Mouse (Mus musculus): Measurements from ENCODE around the gene Gnat2. TPM values are rescaled to one million over a fixed set of nuclear protein-coding genes. Genes with fewer than 3 reads are reported as not detected.

Gnat2 gene
- polyA plus RNA-seq, 1 experiment from 2014 or later: 0.24 TPM

- no peaks in the 10 kb centered on the region for H3K27me3 ChIP-seq (ENCODE audit: control insufficient read depth, insufficient read depth, low read length)
- H3K27ac ChIP-seq (ENCODE audit: low read depth, low read length): no peak overlapping the region
- no peak overlapping the region for H3K4me2 ChIP-seq (ENCODE audit: low read depth, low read length)
- H3K36me3 ChIP-seq (ENCODE audit: control insufficient read depth, insufficient read depth, low read length): peaks cover 6% of the 10 kb centered on the region; the same call in 1 of the 2 replicates
- no peak for ATAC-seq (ENCODE audit: low read depth)
- H3K4me1 ChIP-seq (ENCODE audit: control insufficient read depth, insufficient read depth, low read length): peaks cover 32% of the 10 kb centered on the region
- WGBS: 61% methylated on average over 2 of the region's 2 CpGs
- no peaks in the 10 kb centered on the region for H3K9me3 ChIP-seq (ENCODE audit: control insufficient read depth, low read length)
- H3K4me3 ChIP-seq (ENCODE audit: low read depth, low read length): no peak overlapping the region
- H3K9ac ChIP-seq (replicated peaks; ENCODE audit: low read depth, low read length): no peak overlapping the region
These were observed 9.4 kb upstream of the Gnat2 start for GRCm38 (mm10) chr3:108083161-108083560.

GRCm38 (mm10) chr3:108083904-108084407 is 8.6 kb upstream of the Gnat2 start:
- Histone ChIP-seq H3K9me3 (ENCODE audit: control insufficient read depth, low read length) (no peaks in the 10 kb centered on the region), H3K27me3 (ENCODE audit: control insufficient read depth, insufficient read depth, low read length) (no peaks in the 10 kb centered on the region), H3K4me1 (ENCODE audit: control insufficient read depth, insufficient read depth, low read length) (peaks cover 32% of the 10 kb centered on the region), H3K36me3 (ENCODE audit: control insufficient read depth, insufficient read depth, low read length) (peaks cover 3% of the 10 kb centered on the region; the same call in 1 of the 2 replicates), H3K4me3 (ENCODE audit: low read depth, low read length) (0 out of 2 replicates have a peak overlapping the region, but pooled peaks have one; percentile 55), H3K9ac (replicated peaks; ENCODE audit: low read depth, low read length) (no peak overlapping the region), H3K27ac (ENCODE audit: low read depth, low read length) (no peak overlapping the region), H3K4me2 (ENCODE audit: low read depth, low read length) (peak overlapping the region; percentile 99)
- no peak for ATAC-seq (ENCODE audit: low read depth)
- 69% methylated on average over 4 of the region's 4 CpGs for WGBS

GRCm38 (mm10) chr3:108084767-108085270 is 7.8 kb upstream of the Gnat2 start:
- Histone ChIP-seq H3K27me3 (ENCODE audit: control insufficient read depth, insufficient read depth, low read length) (no peaks in the 10 kb centered on the region), H3K36me3 (ENCODE audit: control insufficient read depth, insufficient read depth, low read length) (no peaks in the 10 kb centered on the region; the same call in 1 of the 2 replicates), H3K4me3 (ENCODE audit: low read depth, low read length) (peak overlapping the region; percentile 55), H3K9ac (replicated peaks; ENCODE audit: low read depth, low read length) (peak overlapping the region; percentile 59), H3K4me2 (ENCODE audit: low read depth, low read length) (peak overlapping the region; percentile 99), H3K4me1 (ENCODE audit: control insufficient read depth, insufficient read depth, low read length) (peaks cover 32% of the 10 kb centered on the region), H3K9me3 (ENCODE audit: control insufficient read depth, low read length) (no peaks in the 10 kb centered on the region), H3K27ac (ENCODE audit: low read depth, low read length) (peak overlapping the region; percentile 79)
- 13% methylated on average over 13 of the region's 13 CpGs for WGBS
- peak; percentile 50 for ATAC-seq (ENCODE audit: low read depth)

DNA sequence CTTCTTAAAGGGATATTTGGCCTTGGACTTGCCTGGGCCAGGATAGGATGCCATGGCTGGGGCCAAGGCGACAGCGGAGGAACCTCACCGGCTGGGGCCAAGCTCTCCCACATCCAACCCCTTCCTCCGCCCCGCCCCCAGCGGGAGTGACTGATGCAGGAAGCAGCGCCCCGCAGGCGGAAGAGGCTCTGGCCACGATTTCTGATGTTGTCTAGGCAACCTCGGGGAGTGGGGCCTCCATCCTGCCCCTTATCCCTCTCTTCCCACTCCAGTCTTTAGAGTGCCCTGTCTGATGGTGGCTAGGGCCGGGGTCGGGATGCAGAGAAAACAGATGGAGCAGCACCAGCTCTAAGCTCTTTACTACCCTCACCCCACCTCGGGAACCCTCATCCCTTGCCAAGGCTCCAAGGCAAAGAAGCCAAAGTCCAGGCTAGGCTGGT is 7.3 kb upstream of the Gnat2 start:
- no peaks in the 10 kb centered on the region for H3K9me3 ChIP-seq (ENCODE audit: control insufficient read depth, low read length)
- no peaks in the 10 kb centered on the region for H3K27me3 ChIP-seq (ENCODE audit: control insufficient read depth, insufficient read depth, low read length)
- H3K4me2 ChIP-seq (ENCODE audit: low read depth, low read length): peak overlapping the region; percentile 99
- peak; percentile 92 for ATAC-seq (ENCODE audit: low read depth)
- peak overlapping the region; percentile 59 for H3K9ac ChIP-seq (replicated peaks; ENCODE audit: low read depth, low read length)
- no peaks in the 10 kb centered on the region for H3K36me3 ChIP-seq (ENCODE audit: control insufficient read depth, insufficient read depth, low read length)
- H3K4me3 ChIP-seq (ENCODE audit: low read depth, low read length): peak overlapping the region; percentile 55
- peak overlapping the region; percentile 79 for H3K27ac ChIP-seq (ENCODE audit: low read depth, low read length)
- peaks cover 32% of the 10 kb centered on the region for H3K4me1 ChIP-seq (ENCODE audit: control insufficient read depth, insufficient read depth, low read length)
- WGBS: 0% methylated on average over 13 of the region's 14 CpGs

DNA sequence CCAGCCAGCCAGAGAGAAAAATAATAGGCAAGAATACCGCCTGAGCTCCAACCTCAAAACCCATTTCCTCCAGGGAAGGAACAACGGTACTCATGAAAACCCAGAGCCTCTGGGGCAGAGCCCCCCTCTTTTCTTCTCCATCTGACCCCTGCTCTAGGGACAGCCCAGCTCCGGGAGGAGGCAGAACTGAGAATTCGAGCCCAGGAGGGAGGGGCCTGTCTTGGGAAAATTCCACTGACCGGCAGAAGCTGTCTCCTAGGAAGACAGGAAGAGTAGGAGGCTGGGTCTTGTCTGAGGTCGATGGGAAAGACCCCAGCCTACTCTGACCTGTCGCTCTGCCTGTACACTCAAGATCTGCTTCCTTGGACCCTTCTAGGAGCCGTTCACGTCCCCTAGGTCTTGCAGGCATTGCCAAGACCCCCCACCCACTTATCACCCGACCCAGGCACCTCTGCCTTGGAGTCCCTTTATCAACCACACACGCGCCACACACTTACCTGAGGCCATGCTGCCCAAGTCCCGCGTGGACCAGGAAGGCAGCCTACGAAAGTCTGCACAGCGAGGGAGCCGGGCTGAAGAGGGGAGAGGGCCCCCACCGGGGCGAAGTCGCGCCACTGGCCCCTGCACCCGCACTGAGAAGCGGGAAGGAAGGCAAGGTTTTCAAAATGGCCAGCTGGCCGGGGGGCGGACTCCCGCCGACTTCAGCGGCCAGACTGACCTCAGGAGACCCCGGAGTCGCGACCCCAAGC is 6.7 kb upstream of the Gnat2 start:
- ATAC-seq (ENCODE audit: low read depth): peak; percentile 62
- peaks cover 32% of the 10 kb centered on the region for H3K4me1 ChIP-seq (ENCODE audit: control insufficient read depth, insufficient read depth, low read length)
- no peaks in the 10 kb centered on the region for H3K27me3 ChIP-seq (ENCODE audit: control insufficient read depth, insufficient read depth, low read length)
- H3K36me3 ChIP-seq (ENCODE audit: control insufficient read depth, insufficient read depth, low read length): no peaks in the 10 kb centered on the region
- H3K9me3 ChIP-seq (ENCODE audit: control insufficient read depth, low read length): no peaks in the 10 kb centered on the region
- peak overlapping the region; percentile 55 for H3K4me3 ChIP-seq (ENCODE audit: low read depth, low read length)
- H3K4me2 ChIP-seq (ENCODE audit: low read depth, low read length): peak overlapping the region; percentile 99
- H3K9ac ChIP-seq (replicated peaks; ENCODE audit: low read depth, low read length): peak overlapping the region; percentile 59
- under 1% methylated on average over 31 of the region's 31 CpGs for WGBS
- H3K27ac ChIP-seq (ENCODE audit: low read depth, low read length): peak overlapping the region; percentile 79

- Histone ChIP-seq H3K4me3 (ENCODE audit: low read depth, low read length) (peak within 1 kb of the TSS; percentile 55), H3K36me3 (ENCODE audit: control insufficient read depth, insufficient read depth, low read length) (no peaks in the 10 kb centered on the region), H3K4me2 (ENCODE audit: low read depth, low read length) (peak within 1 kb of the TSS; percentile 99), H3K9me3 (ENCODE audit: control insufficient read depth, low read length) (no peaks in the 10 kb centered on the region), H3K27ac (ENCODE audit: low read depth, low read length) (peak within 1 kb of the TSS; percentile 79), H3K9ac (replicated peaks; ENCODE audit: low read depth, low read length) (peak within 1 kb of the TSS; percentile 59), H3K4me1 (ENCODE audit: control insufficient read depth, insufficient read depth, low read length) (peaks cover 32% of the 10 kb centered on the region), H3K27me3 (ENCODE audit: control insufficient read depth, insufficient read depth, low read length) (no peaks in the 10 kb centered on the region)
- WGBS: under 1% methylated on average over 29 of the region's 29 CpGs
- no peak for ATAC-seq (ENCODE audit: low read depth)
These were observed 6.1 kb upstream of the Gnat2 start, which contains the start of gene Ampd2 for GRCm38 (mm10) chr3:108086470-108086979. Ampd2 (minus strand) TSS chr3:108086651.

GRCm38 (mm10) chr3:108087329-108087728 is 5.3 kb upstream of the Gnat2 start:
- Histone ChIP-seq H3K9me3 (ENCODE audit: control insufficient read depth, low read length) (no peaks in the 10 kb centered on the region), H3K4me3 (ENCODE audit: low read depth, low read length) (no peak overlapping the region), H3K36me3 (ENCODE audit: control insufficient read depth, insufficient read depth, low read length) (no peaks in the 10 kb centered on the region), H3K9ac (replicated peaks; ENCODE audit: low read depth, low read length) (no peak overlapping the region), H3K4me1 (ENCODE audit: control insufficient read depth, insufficient read depth, low read length) (peaks cover 29% of the 10 kb centered on the region), H3K27me3 (ENCODE audit: control insufficient read depth, insufficient read depth, low read length) (no peaks in the 10 kb centered on the region), H3K4me2 (ENCODE audit: low read depth, low read length) (no peak overlapping the region), H3K27ac (ENCODE audit: low read depth, low read length) (no peak overlapping the region)
- ATAC-seq (ENCODE audit: low read depth): no peak
- 73% methylated on average over 3 of the region's 3 CpGs for WGBS

- no peak for ATAC-seq (ENCODE audit: low read depth)
- no peak overlapping the region for H3K27ac ChIP-seq (ENCODE audit: low read depth, low read length)
- 41% methylated on average over 5 of the region's 5 CpGs for WGBS
- no peaks in the 10 kb centered on the region for H3K9me3 ChIP-seq (ENCODE audit: control insufficient read depth, low read length)
- H3K4me2 ChIP-seq (ENCODE audit: low read depth, low read length): no peak overlapping the region
- H3K4me1 ChIP-seq (ENCODE audit: control insufficient read depth, insufficient read depth, low read length): peaks cover 20% of the 10 kb centered on the region
- no peaks in the 10 kb centered on the region for H3K36me3 ChIP-seq (ENCODE audit: control insufficient read depth, insufficient read depth, low read length)
- no peaks in the 10 kb centered on the region for H3K27me3 ChIP-seq (ENCODE audit: control insufficient read depth, insufficient read depth, low read length)
- no peak overlapping the region for H3K4me3 ChIP-seq (ENCODE audit: low read depth, low read length)
- H3K9ac ChIP-seq (replicated peaks; ENCODE audit: low read depth, low read length): no peak overlapping the region
These were observed 3.7 kb upstream of the Gnat2 start for GRCm38 (mm10) chr3:108088842-108089380.

GRCm38 (mm10) chr3:108089916-108090315 is 2.7 kb upstream of the Gnat2 start:
- Histone ChIP-seq H3K4me3 (ENCODE audit: low read depth, low read length) (no peak overlapping the region), H3K27ac (ENCODE audit: low read depth, low read length) (no peak overlapping the region), H3K4me1 (ENCODE audit: control insufficient read depth, insufficient read depth, low read length) (peaks cover 11% of the 10 kb centered on the region), H3K27me3 (ENCODE audit: control insufficient read depth, insufficient read depth, low read length) (no peaks in the 10 kb centered on the region), H3K9me3 (ENCODE audit: control insufficient read depth, low read length) (no peaks in the 10 kb centered on the region), H3K36me3 (ENCODE audit: control insufficient read depth, insufficient read depth, low read length) (no peaks in the 10 kb centered on the region), H3K9ac (replicated peaks; ENCODE audit: low read depth, low read length) (no peak overlapping the region), H3K4me2 (ENCODE audit: low read depth, low read length) (no peak overlapping the region)
- no peak for ATAC-seq (ENCODE audit: low read depth)
- 39% methylated on average over 2 of the region's 2 CpGs for WGBS
